Mouse (Mus musculus): ENCODE data around the gene Heatr4. TPM values are rescaled to one million over a fixed set of nuclear protein-coding genes. Genes with fewer than 3 reads are reported as not detected.
"Not testable (repeated sequence)": the region's sequence is repeated elsewhere in the genome, so short reads cannot be mapped to it uniquely, and the experiment has no call there.

Gene Heatr4
- total RNA-seq, 2 experiments from 2014 or later = not detected

DNA sequence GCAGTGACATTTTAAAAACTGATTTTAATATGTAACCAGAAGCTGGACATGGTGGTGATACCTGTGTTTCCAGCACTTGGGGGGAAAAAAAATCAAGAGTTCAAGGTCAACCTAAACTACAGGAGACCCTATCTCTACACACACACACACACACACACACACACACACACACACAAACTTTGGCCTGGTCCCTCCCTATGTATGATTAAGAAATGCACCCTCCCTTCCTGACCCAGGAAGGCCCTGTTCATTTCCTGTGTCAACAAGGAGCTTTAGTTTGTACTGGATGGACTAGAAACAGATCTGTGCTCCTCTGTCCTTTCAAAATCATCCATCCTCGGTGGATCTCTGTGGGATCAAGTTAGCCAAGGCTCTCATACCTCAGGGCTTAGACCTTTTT, 46.1 kb downstream of the Heatr4 start:
- DNase-seq (ENCODE audit: low spot score) = not testable (repeated sequence)

DNA sequence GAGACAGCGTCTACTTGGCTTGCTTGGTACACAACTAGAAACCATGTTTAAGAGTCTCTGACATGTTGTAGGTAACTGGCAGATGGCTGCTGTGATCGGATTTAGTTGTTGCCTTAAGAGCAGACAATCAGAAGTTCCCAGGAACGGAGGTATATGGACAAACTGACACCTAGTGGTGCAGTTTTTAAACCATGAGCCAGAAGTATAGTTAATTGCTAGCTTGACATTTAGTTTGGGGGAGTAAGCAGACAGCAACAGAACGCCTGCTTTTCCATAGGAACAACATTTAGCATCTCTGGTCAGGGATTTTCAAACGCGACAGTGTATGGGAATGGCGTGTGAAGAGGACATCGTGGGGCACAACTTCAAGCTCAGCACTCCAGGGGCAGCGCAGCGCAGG, 47.1 kb downstream of the Heatr4 start:
- no peak for DNase-seq (ENCODE audit: low spot score)

DNA sequence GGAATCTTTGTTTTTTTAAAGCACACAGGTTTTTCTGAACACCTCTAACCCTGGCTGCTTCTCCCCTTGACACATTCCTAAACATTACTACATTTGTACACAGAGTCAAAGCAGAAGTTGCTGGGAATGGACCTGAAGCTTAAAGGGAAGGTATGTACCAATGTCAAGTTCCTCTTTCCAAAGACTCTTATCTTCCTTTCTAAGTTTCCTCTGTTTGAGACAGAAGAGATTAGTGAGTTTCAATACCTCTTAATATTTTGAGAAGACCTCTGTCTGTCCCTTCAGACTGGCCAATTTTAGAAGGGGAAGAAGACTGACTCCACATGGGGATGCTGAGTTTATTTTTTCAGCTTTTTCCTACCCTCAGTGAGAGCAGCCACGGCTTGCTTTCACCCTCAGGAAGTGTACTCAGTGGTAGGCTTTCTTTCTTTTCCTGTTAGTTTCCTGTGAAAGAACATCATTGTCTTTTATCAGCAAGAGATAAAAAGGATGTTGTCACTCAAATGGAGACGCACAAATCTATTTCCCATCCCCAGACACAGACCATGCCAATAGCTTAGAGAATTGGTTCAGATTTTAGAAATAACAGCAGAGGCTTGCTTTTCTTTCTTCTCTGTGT, 55.4 kb downstream of the Heatr4 start:
- DNase-seq (ENCODE audit: low spot score) = no peak

DNA sequence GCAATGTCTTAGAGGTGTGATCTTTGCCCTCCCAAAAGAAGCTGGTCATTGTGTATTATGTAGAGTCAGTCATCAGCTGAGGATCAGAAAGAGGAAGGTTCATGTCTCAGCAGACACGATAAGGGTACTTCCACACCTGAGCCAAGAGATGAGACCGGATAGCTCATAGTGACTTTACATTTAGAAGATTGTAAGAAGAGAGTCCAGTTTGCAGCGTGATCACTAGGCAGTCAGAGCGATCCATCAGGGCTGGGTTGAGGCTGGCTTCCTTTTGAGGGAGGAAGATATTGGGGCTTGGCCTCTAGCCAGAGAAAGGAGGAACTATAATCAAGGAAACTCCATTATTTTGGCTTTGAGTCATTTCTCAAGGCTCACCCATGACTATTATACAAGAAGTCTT, 56.9 kb downstream of the Heatr4 start:
- DNase-seq (ENCODE audit: low spot score) = no peak

GRCm38 (mm10) chr12:83926061-83926460, 58.6 kb downstream of the Heatr4 start:
- no peak for DNase-seq (ENCODE audit: low spot score)

DNA sequence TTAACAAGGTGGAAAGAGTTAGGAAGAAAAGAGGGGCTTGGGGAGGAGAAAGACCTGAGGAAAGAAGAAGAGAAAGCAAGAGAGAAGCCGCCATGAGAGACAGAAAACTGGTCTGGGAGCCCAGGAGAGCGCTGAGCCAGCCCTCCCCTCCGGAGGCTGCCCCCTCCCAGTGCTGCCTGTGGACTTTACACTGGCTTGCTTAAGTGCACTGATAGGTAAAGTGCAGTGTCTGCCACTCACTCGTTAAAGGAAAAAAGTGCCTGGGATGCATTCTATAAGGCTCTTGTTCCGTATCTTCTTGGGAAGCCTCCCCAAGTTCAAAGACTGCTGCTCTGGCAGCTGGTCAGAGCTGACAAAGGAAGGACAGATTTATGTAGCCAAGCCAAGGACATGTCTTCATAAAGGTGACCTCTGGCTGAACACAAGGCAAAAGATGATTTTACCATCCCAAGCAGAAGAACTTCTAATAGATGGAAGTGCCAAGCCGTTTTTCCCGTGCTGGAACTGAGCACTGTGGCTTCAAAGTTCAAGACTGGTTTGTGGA, 59.4 kb downstream of the Heatr4 start:
- no peak for DNase-seq (ENCODE audit: low spot score)

- DNase-seq (ENCODE audit: low spot score) = no peak
Observed at GRCm38 (mm10) chr12:83924332-83924731, 60.3 kb downstream of the Heatr4 start.

GRCm38 (mm10) chr12:83923486-83923859, 61.2 kb downstream of the Heatr4 start:
- DNase-seq (ENCODE audit: low spot score) = no peak

DNA sequence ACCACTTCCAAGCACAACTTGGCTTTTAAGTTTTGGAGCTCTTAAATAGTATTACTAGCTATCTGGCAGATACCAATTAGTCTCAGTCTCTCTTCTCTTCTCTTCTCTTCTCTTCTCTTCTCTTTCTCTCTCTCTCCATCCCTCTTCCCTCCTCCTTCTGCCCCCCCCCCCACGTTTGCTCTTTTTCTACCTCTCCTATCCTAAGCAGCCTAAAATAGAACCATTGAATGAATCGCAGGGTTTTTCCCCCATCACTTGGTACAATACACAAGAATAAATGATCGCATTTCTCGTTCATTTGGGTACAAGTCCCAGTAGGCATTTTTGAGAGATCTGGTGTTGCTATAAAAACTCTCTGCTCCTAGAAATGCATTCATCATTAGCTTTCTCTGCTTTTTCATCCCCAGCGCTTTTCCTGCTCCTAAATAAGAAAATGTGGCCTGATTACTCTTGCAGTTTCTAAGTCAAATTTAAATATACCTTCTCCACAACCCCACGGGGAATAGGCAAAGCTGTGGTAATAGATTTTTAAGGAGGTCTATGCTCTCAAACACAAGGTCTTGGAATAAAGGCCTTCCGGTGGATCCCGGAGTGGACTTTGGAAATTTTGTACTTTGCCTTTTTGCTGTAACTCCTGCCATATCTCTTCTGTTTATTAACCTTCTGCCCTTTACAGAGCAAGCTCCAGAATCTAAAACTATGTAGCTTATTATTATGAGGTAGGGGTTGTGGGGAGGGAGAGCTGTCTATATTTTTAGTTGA, 61.7 kb downstream of the Heatr4 start:
- no peak for DNase-seq (ENCODE audit: low spot score)

DNA sequence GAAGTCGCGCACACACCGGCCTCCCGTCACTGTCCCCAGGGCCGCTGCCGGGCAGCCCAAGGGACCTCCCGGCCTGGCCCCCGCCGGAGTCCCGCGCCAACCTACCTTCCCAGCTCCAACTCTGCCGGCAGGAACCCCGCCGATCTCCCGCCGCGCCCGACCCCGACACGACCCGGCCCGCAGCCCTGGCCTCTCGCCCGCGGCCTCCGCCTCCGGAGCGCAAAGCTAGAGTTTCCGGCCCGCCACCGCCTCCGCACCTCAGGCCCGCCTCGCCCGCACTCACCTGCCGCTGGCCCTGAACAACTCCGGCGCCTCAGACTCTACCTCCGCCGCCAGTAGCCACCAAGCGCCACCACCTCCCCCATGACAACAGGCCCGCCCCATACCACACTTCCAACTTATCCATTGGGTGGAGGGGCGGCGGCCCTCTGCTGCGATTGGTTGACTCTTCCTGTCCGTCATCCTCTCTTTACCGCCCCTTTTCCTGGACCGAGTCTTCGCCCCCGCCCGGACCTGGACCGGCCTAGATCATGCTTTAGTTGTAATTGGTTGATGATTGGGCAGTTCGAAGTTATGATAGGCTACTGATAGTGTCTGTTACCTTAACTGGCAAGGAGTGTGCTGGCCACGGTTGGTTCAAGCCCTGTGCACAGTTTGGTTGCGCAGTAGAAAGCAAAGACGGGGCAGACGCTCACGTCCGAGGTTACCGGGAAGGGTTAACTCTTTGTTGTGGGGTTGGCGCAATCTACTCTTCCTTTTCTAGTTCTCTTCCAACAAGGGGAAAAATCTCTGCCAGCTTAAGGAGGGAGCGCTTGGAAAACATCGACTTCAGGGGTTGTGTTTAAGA, 62.9 kb downstream of the Heatr4 start, which contains the start of gene Numb:
Gene Numb (minus strand): TSS at position 400 of the 847 bp plus-strand sequence.
- DNase-seq (ENCODE audit: low spot score) = peak; percentile 99

DNA sequence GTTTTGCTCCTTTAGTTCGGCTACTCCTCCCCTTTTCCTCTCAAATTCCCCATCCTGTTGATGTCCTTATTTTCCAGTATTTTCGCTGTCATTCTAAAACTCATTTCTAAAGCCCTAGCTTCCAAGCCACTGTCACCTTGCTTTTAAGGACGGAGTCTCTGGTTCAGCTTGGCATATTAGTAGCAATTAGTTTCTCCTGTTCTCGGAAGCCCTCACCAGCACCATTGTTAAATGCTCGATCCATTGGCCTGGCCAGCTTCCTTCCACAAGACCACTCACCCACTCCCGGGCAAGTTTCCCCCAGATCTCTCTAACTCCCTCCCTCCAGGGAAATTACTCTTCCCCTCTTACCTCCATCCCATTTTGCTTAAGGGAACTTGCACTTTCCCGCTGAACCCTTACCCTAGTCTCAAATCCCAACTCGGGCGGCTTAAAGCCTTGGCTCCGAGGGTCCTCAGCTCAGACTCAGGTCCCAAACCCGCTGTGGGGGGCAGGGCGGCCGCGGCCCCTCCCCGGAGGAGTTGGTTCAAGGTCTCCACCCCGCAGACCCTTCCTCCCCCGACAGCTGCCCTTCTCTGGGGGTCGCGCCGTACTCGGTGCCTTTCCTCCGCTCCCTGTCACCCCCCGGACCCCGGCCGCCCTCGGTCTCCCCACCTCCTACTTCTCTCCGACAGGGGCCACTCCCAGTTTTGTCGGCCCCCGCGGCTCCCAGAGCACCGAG, 63.8 kb downstream of the Heatr4 start:
- DNase-seq (ENCODE audit: low spot score) = peak; percentile 18

- no peak for DNase-seq (ENCODE audit: low spot score)
Observed at GRCm38 (mm10) chr12:83916884-83917283, 67.8 kb downstream of the Heatr4 start.

DNA sequence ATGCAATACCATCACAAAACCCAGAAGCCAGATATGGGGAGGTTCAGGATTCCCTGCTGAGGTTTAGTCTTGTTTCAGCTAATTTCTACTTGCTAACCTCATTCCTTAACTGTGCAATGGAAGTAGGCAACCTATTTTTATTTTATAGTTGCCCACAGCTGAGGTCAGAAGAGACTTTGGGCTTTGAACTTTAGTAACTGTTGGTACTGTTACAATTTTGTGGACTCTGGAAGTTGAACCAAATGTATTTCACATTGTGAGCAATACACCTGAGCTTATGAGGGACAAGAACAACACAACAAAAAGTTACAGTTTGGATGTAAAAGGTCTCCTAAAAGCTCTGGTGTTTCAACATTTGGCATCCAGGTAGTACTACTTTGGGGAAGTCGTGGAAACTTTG, 69.9 kb downstream of the Heatr4 start:
- DNase-seq (ENCODE audit: low spot score) = no peak

DNA sequence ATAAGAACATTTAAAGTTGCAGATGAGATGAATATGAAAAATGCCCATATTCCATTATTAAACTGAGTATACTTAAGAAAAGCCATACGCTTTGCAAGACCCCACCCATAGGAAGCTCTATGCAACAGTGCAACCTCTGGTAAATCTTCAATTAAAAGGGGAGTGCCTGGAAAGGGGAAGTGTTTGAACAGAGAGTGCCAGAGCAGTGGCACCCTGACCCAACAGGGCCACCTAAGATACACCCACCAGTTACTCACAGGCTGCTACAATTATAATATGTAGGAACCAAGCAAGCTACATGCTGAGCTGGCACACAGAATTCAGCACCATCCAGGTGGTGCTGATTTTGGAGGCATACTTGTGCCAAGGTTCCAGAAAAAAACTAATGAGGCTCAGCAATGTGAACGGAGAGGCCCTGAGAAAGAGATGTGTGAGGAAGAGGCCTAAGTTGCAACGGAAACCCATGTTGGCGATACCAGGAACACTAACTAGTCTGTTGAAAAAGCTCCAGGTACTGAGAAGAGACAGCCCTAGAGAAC, 70.4 kb downstream of the Heatr4 start:
- no peak for DNase-seq (ENCODE audit: low spot score)

GRCm38 (mm10) chr12:83910451-83910850, 74.2 kb downstream of the Heatr4 start:
- no peak for DNase-seq (ENCODE audit: low spot score)

Other genes starting within 250 kb of the Heatr4 start
- under 1 TPM; 0.57 to 0.83 TPM for gene Papln, start 221.2 kb downstream of the Heatr4 start, total RNA-seq (2021)
- 10 to 100 TPM; 16.3 to 19.4 TPM for gene Numb, start 62.9 kb downstream of the Heatr4 start, total RNA-seq (2021)
- 1 to 10 TPM; 3.1 to 3.7 TPM for gene Riox1, start 34.2 kb downstream of the Heatr4 start, total RNA-seq (2021)
- gene Acot2, start 3.0 kb upstream of the Heatr4 start, total RNA-seq (2021) = 10 to 100 TPM; 17.0 to 23.3 TPM
- gene Acot1, start 24.6 kb upstream of the Heatr4 start, total RNA-seq (2021) = 1 to 10 TPM; 3.1 to 3.3 TPM
- gene Acot4, start 53.5 kb upstream of the Heatr4 start, total RNA-seq (2021) = under 1 TPM; 0.07 to 0.14 TPM
- gene Gm49366, start 54.1 kb upstream of the Heatr4 start, total RNA-seq (2021) = not detected
- not detected for gene Acot3, start 67.3 kb upstream of the Heatr4 start, total RNA-seq (2021)
- not detected for gene Acot5, start 84.5 kb upstream of the Heatr4 start, total RNA-seq (2021)
- 1 to 10 TPM; 2.5 to 3.0 TPM for gene Acot6, start 115.8 kb upstream of the Heatr4 start, total RNA-seq (2021)
- 1 to 10 TPM; 7.3 to 7.4 TPM for gene Dnal1, start 129.5 kb upstream of the Heatr4 start, total RNA-seq (2021)
- under 1 TPM in 1 of 2 experiments, not detected in 1; 0.11 TPM for gene Pnma1, start 163.6 kb upstream of the Heatr4 start, total RNA-seq (2021)
- 10 to 100 TPM in 1 of 2 experiments, 1 to 10 TPM in 1; 6.9 to 10.9 TPM for gene Elmsan1, start 234.0 kb upstream of the Heatr4 start, total RNA-seq (2021)

Data from gastrocnemius, adult 18-20 months (tissue).